Mouse (Mus musculus) lung, postnatal 14 days (tissue): Measurements from ENCODE around the gene Ptpn1.

Experiments
- DNase-seq: peaks from one replicate; pipeline ENCODE4 v3.0.0; 2021

Gene Ptpn1

DNA sequence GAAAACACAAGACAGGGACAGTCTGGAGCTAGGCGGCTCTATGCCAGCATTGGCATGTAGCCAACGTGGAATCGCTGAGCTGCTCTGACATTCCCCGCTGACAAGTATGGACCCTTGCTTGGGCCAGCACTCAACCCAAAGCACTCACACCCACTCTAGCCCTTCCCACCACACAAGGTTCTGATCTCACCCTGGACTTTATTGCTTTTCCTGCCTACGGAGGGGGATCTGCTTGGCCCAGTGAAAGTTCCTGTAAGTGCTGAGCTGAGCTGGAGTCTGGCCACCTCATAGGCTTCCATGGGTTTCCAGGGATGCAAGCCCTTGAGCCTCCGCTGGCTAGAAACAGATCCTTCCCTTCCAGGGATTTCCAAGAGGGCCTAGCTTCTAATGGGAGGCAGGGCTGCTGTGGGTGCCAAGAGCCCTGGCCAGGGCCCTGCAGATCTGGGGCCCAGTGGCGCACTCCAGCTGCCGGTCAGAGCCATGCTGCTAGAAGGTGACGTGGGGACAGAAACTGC lies 87.4 kb downstream of the Ptpn1 start:
- DNase-seq = peak; percentile 77

DNA sequence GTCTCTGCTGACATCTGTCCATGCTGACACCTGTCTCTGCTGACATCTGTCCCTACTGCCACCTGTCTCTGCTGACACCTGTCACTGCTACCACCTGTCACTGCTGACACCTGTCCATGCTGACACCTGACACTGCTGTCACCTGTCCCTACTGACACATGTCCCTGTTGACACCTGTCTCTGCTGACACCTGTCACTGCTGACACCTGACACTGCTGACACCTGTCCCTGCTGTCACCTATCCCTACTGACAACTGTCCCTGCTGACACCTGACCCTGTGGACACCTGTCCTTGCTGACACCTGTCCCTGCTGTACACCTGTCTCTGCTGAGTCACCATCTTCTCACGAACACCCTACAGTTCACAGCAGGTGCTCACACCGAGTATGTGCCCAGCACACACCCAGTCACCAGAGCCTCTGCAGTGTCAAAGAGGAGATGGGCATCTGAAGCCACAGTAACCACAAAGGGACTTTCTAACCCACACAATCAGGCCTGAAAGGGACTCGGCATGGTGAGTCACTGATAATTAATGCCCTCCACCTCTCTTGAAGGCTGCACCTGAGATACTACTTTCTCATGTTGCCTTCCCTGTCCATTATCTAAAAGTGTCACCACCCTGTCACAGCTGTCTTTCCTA lies 92.0 kb downstream of the Ptpn1 start:
- DNase-seq = no peak

DNA sequence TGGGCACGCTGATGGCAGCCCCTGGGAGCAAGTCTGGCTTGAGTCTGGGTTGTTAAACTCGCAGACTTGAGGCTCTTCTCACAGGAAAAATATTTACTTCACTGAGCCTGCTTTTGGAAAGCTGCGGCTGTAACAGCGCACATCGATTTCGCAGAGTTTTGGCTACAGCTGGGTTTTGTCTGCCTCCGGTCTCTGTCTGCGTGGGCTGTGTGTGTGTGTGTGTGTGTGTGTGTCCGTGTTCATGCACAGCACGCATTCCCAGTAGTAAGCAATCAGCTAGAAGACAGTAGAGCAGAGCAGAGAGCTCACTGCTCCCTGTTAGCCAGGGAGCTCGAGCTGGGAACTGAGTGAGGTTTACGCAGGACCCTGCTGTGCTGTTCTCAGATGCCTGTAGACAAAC lies 93.3 kb downstream of the Ptpn1 start:
- peak; percentile 73 for DNase-seq

DNA sequence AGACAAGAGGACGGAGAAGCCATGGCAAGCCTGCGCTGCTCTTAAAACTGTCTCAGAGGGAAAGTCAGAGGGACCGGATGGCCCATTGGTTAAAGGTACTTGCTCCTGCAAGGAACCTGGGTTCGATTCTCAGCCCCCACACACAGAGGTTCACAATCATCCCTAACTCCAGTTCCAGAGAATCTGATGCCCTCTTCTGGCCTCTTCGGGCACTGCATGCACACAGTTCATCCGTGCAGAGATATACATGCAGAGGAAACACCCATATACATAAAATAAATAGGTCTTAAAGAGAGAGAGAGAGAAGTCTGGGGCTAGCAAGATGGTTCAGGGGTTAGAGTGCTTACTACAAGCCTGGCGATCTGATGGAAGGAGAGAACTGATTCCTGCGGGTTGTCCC lies 94.0 kb downstream of the Ptpn1 start:
- no peak for DNase-seq

DNA sequence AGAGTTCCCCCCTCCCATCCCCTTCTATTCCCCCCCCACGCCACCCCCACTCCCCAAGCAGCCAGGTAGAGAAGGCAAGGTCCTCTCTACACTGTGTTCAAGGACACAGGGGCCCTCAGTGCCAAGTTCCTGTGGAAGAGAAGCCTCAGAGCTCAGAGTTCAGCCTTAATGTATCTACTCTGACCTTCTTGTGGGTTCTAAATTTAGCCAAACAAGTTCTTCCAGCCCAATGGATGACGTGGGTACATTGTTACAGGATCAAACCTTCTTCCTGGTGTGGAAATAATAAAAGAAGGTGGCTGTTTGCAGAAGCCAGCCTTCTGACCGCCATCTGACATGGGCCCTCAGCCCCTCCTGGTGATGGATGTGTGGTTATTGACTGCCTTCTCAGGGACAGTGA lies 94.6 kb downstream of the Ptpn1 start:
- DNase-seq = no peak

DNA sequence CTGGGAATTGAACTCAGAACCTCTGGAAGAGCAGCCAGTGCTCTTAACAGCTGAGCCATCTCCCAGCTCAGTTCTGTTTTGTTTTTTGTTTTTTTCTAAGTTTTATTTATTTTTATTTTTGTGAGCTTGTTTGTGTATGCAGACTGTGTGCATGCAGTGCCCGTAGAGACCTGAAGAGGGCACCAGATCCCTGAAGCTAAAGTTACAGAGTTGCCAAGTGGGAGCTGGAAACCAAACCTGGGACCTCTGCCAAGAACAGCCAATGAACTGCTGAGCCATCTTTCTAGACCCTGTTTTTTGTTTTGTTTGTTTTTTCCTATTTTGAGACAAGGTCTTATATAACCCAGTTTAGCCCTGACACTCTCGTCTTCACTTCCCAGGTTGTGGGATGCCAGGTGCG lies 96.5 kb downstream of the Ptpn1 start:
- DNase-seq = no peak
